In the genomic region with DNA sequence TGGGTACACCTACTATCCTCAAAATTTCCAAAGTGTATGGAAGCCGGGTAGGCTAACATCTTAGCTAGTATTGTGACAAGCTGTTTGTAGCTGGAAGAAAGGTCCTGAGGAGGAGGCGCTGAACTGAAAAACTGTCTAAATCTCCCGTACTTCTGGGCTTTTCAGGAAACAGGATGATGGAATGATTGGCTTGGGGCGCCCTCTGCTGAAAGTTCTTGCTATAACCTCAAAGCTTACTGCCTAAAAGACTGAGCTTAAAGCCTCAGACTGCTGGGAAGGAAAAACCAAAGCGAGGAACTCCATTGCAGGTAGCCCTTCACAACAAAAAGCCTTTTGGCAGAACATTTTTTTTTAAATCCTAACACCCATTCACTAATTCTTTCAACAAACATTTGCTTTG, we compare ENCODE assay signal across 8 mouse cellular contexts.
A peak's percentile ranks its signal among the peaks of the same experiment; 100 is the strongest.
DNase-seq lines count a peak whose midpoint lies in the region; ATAC-seq and TF ChIP-seq lines count a peak whose summit lies in the region.

No protein-coding gene starts in this region.

- H3K79me2 ChIP-seq in MEL (ENCODE audit: control insufficient read depth, insufficient read depth, low read length, poor library complexity) = no peaks in the 10 kb centered on the region

- no peak for TF ChIP-seq POLR2A in MEL (IDR thresholded peaks at IDR 0.05; ENCODE audit: control insufficient read depth in 1 of 2, insufficient read depth in 1 of 2, low read depth in 1 of 2, low read length in 2 of 2, poor library complexity in 1 of 2)

- H3K9me3 ChIP-seq in MEL (replicated peaks; ENCODE audit: insufficient read depth, low read length) = no peaks in the 10 kb centered on the region
- H3K9me3 ChIP-seq in liver, embryonic 14.5 days (ENCODE audit: control insufficient read depth, low read length) = no peaks in the 10 kb centered on the region

- WGBS in liver, embryonic 14.5 days (ENCODE audit: insufficient replicate concordance) = 10% methylated on average over 5 of the region's 5 CpGs

- H3K36me3 ChIP-seq in MEL (ENCODE audit: control insufficient read depth in 1 of 2, insufficient read depth in 2 of 2, low read length in 2 of 2) = no peaks in the 10 kb centered on the region
- no peaks in the 10 kb centered on the region for H3K36me3 ChIP-seq in liver, embryonic 14.5 days (replicated peaks; ENCODE audit: control insufficient read depth, insufficient read depth, low read depth)

- TF ChIP-seq RAD21 in MEL (IDR thresholded peaks at IDR 0.05; ENCODE audit: low read depth, low read length) = peak; percentile 80

- TF ChIP-seq EP300 in MEL (IDR thresholded peaks at IDR 0.05; ENCODE audit: low read depth in 1 of 2, low read length in 2 of 2) = no peak
- TF ChIP-seq EP300 in liver, embryonic 14.5 days (IDR thresholded peaks at IDR 0.05; ENCODE audit: low read depth) = no peak

- TF ChIP-seq CTCF in MEL (IDR thresholded peaks at IDR 0.05 in 2 of 3, conservative IDR thresholded peaks at IDR 0.05 in 1 of 3; ENCODE audit: control insufficient read depth in 1 of 3, insufficient read depth in 1 of 3, low read depth in 2 of 3, low read length in 3 of 3, poor library complexity in 1 of 3, severe bottlenecking in 1 of 3) = peak; percentile 30 to 75 (median 44)
- TF ChIP-seq CTCF in liver, embryonic 14.5 days (IDR thresholded peaks at IDR 0.05; ENCODE audit: low read depth) = peak; percentile 26; the same call in 1 of the 2 replicates

- no peak overlapping the region for H3K4me2 ChIP-seq in liver, embryonic 14.5 days (ENCODE audit: low read depth)

- H3K27me3 ChIP-seq in MEL (ENCODE audit: control insufficient read depth in 1 of 2, insufficient read depth in 2 of 2, low read length in 2 of 2) = no peaks in the 10 kb centered on the region
- no peaks in the 10 kb centered on the region; the same call in 1 of the 2 replicates for H3K27me3 ChIP-seq in liver, embryonic 14.5 days (ENCODE audit: control insufficient read depth, insufficient read depth, low read length)

- H3K4me3 ChIP-seq in MEL (ENCODE audit: control insufficient read depth in 1 of 2, insufficient read depth in 1 of 2, low read depth in 2 of 2, low read length in 2 of 2) = no peak overlapping the region
- H3K4me3 ChIP-seq in liver, embryonic 14.5 days (ENCODE audit: insufficient read depth in 1 of 2, low read depth in 2 of 2, low read length in 2 of 2) = no peak overlapping the region

- no peak overlapping the region for H3K27ac ChIP-seq in MEL (ENCODE audit: control insufficient read depth, low read depth, low read length)
- no peak overlapping the region for H3K27ac ChIP-seq in liver, embryonic 14.5 days

- no peak for ATAC-seq in liver, embryonic 14.5 days (ENCODE audit: insufficient read depth)
- ATAC-seq in megakaryocyte-erythroid progenitor cell, adult 5-6 weeks (replicated peaks; ENCODE audit: low FRiP score, low TSS enrichment, poor library complexity, severe bottlenecking) = no peak

- no peak overlapping the region for H3K9ac ChIP-seq in MEL (ENCODE audit: control insufficient read depth, low read depth, low read length, poor library complexity, severe bottlenecking)
- no peak overlapping the region for H3K9ac ChIP-seq in liver, embryonic 14.5 days (replicated peaks)

- peak; percentile 1 for DNase-seq in 3134 (ENCODE audit: extremely low read depth, insufficient read length, low spot score)
- peak; percentile 62 for DNase-seq in MEL (ENCODE audit: low read depth, low spot score)
- DNase-seq in cerebellum, adult 9-11 months = peak; percentile 39
- DNase-seq in frontal cortex, postnatal 25 days (ENCODE audit: low spot score in 2 of 2) = peak; percentile 55 to 65
- peak; percentile 68 for DNase-seq in kidney, postnatal 14 days
- DNase-seq in liver, embryonic 14.5 days (ENCODE audit: low read depth in 3 of 3, low spot score in 3 of 3) = peak; percentile 1 to 6 (median 4)
- peak; percentile 70 for DNase-seq in right cerebral cortex, postnatal 14 days

- no peaks in the 10 kb centered on the region for H3K4me1 ChIP-seq in MEL (ENCODE audit: control insufficient read depth in 1 of 2, insufficient read depth in 2 of 2, low read length in 2 of 2)
- H3K4me1 ChIP-seq in liver, embryonic 14.5 days (replicated peaks; ENCODE audit: control insufficient read depth in 2 of 2, insufficient read depth in 2 of 2, low read length in 1 of 2) = no peaks in the 10 kb centered on the region

TF ChIP-seq in MEL, 35 proteins besides CTCF, POLR2A, EP300 and RAD21:
- TF ChIP-seq ZMIZ1 (IDR thresholded peaks at IDR 0.05; ENCODE audit: low read depth, low read length) (no peak), POLR2AphosphoS2 (IDR thresholded peaks at IDR 0.05; ENCODE audit: low read length) (no peak), ZC3H11A (IDR thresholded peaks at IDR 0.05; ENCODE audit: low read depth, low read length) (peak; percentile 82), ETS1 (IDR thresholded peaks at IDR 0.05; ENCODE audit: low read depth, low read length) (no peak), SMC3 (IDR thresholded peaks at IDR 0.05; ENCODE audit: low read depth, low read length) (peak; percentile 86)

Comparison
In these comparisons a context has a peak if more than half of its experiments do, and no peak if none do; other contexts are left out.
1. DNase-seq: peak in every context shown above with its lines; median percentile 70 in right cerebral cortex, postnatal 14 days; 68 in kidney, postnatal 14 days; 62 in MEL; 60 in frontal cortex, postnatal 25 days; 39 in cerebellum, adult 9-11 months; 4 in liver, embryonic 14.5 days; 1 in 3134.